Mouse (Mus musculus): ENCODE measurements at regions not wholly inside any gene's neighbourhood (a gene's known extent, or its start where the extent isn't known, plus 50 kb on each side); places are given as distances from the start of the nearest gene placed in this dataset.

GRCm38 (mm10) chr9:23045486-23045885 is 177.4 kb upstream of the Bmper start:
- Histone ChIP-seq H3K4me1 (ENCODE audit: control insufficient read depth, insufficient read depth, low read length) (peaks cover 3% of the 10 kb centered on the region; the same call in 1 of the 2 replicates), H3K27ac (ENCODE audit: low read length) (no peak overlapping the region), H3K4me2 (ENCODE audit: low read depth, low read length) (no peak overlapping the region), H3K9me3 (replicated peaks; ENCODE audit: control insufficient read depth, low read length) (no peaks in the 10 kb centered on the region), H3K9ac (ENCODE audit: low read length) (no peak overlapping the region), H3K27me3 (ENCODE audit: control insufficient read depth, insufficient read depth, low read length) (no peaks in the 10 kb centered on the region), H3K36me3 (ENCODE audit: control insufficient read depth, insufficient read depth) (no peaks in the 10 kb centered on the region), H3K4me3 (ENCODE audit: low read length) (no peak overlapping the region)
- WGBS, result 26% methylated on average over 2 of the region's 2 CpGs
- ATAC-seq (replicated peaks; ENCODE audit: extremely low read depth, insufficient read depth, low FRiP score), result no peak

- Histone ChIP-seq H3K9ac (ENCODE audit: low read length) (no peak overlapping the region), H3K4me1 (ENCODE audit: control insufficient read depth, insufficient read depth, low read length) (no peaks in the 10 kb centered on the region), H3K4me3 (ENCODE audit: low read length) (no peak overlapping the region), H3K4me2 (ENCODE audit: low read depth, low read length) (no peak overlapping the region), H3K27me3 (ENCODE audit: control insufficient read depth, insufficient read depth, low read length) (no peaks in the 10 kb centered on the region), H3K27ac (ENCODE audit: low read length) (peak overlapping the region; percentile 9; the same call in 1 of the 2 replicates), H3K36me3 (ENCODE audit: control insufficient read depth, insufficient read depth) (no peaks in the 10 kb centered on the region), H3K9me3 (replicated peaks; ENCODE audit: control insufficient read depth, low read length) (peaks cover 3% of the 10 kb centered on the region; the same call in 1 of the 2 replicates)
- WGBS, result 50% methylated on average over 2 of the region's 2 CpGs
- no peak for ATAC-seq (replicated peaks; ENCODE audit: extremely low read depth, insufficient read depth, low FRiP score)
Measured at GRCm38 (mm10) chr9:23050751-23051150, 172.1 kb upstream of the Bmper start.

GRCm38 (mm10) chr9:23059526-23059925 is 163.3 kb upstream of the Bmper start:
- no peak overlapping the region for H3K9ac ChIP-seq (ENCODE audit: low read length)
- H3K4me2 ChIP-seq (ENCODE audit: low read depth, low read length), result no peak overlapping the region
- H3K9me3 ChIP-seq (replicated peaks; ENCODE audit: control insufficient read depth, low read length), result no peaks in the 10 kb centered on the region
- 0 out of 2 replicates have a peak, but pooled peaks cover 2% of the 10 kb centered on the region for H3K4me1 ChIP-seq (ENCODE audit: control insufficient read depth, insufficient read depth, low read length)
- 66% methylated on average over 4 of the region's 4 CpGs for WGBS
- no peak overlapping the region for H3K27ac ChIP-seq (ENCODE audit: low read length)
- no peaks in the 10 kb centered on the region for H3K36me3 ChIP-seq (ENCODE audit: control insufficient read depth, insufficient read depth)
- H3K4me3 ChIP-seq (ENCODE audit: low read length), result no peak overlapping the region
- H3K27me3 ChIP-seq (ENCODE audit: control insufficient read depth, insufficient read depth, low read length), result no peaks in the 10 kb centered on the region
- ATAC-seq (replicated peaks; ENCODE audit: extremely low read depth, insufficient read depth, low FRiP score), result no peak

- Histone ChIP-seq H3K4me3 (ENCODE audit: low read length) (no peak overlapping the region), H3K27ac (ENCODE audit: low read length) (no peak overlapping the region), H3K27me3 (ENCODE audit: control insufficient read depth, insufficient read depth, low read length) (no peaks in the 10 kb centered on the region), H3K4me1 (ENCODE audit: control insufficient read depth, insufficient read depth, low read length) (0 out of 2 replicates have a peak, but pooled peaks cover 2% of the 10 kb centered on the region), H3K9me3 (replicated peaks; ENCODE audit: control insufficient read depth, low read length) (no peaks in the 10 kb centered on the region), H3K4me2 (ENCODE audit: low read depth, low read length) (no peak overlapping the region), H3K9ac (ENCODE audit: low read length) (no peak overlapping the region), H3K36me3 (ENCODE audit: control insufficient read depth, insufficient read depth) (no peaks in the 10 kb centered on the region)
- ATAC-seq (replicated peaks; ENCODE audit: extremely low read depth, insufficient read depth, low FRiP score), result no peak
Measured at GRCm38 (mm10) chr9:23060526-23060925, 162.3 kb upstream of the Bmper start.

- Histone ChIP-seq H3K9me3 (replicated peaks; ENCODE audit: control insufficient read depth, low read length) (no peaks in the 10 kb centered on the region), H3K4me3 (ENCODE audit: low read length) (no peak overlapping the region), H3K4me1 (ENCODE audit: control insufficient read depth, insufficient read depth, low read length) (0 out of 2 replicates have a peak, but pooled peaks cover 2% of the 10 kb centered on the region), H3K4me2 (ENCODE audit: low read depth, low read length) (no peak overlapping the region), H3K9ac (ENCODE audit: low read length) (no peak overlapping the region), H3K27ac (ENCODE audit: low read length) (no peak overlapping the region), H3K27me3 (ENCODE audit: control insufficient read depth, insufficient read depth, low read length) (no peaks in the 10 kb centered on the region), H3K36me3 (ENCODE audit: control insufficient read depth, insufficient read depth) (no peaks in the 10 kb centered on the region)
- 54% methylated on average over 4 of the region's 4 CpGs for WGBS
- no peak for ATAC-seq (replicated peaks; ENCODE audit: extremely low read depth, insufficient read depth, low FRiP score)
Measured at GRCm38 (mm10) chr9:23061179-23061929, 161.5 kb upstream of the Bmper start.

GRCm38 (mm10) chr9:23062057-23062655 is 160.7 kb upstream of the Bmper start:
- Histone ChIP-seq H3K27ac (ENCODE audit: low read length) (no peak overlapping the region), H3K4me2 (ENCODE audit: low read depth, low read length) (no peak overlapping the region), H3K9ac (ENCODE audit: low read length) (no peak overlapping the region), H3K27me3 (ENCODE audit: control insufficient read depth, insufficient read depth, low read length) (no peaks in the 10 kb centered on the region), H3K9me3 (replicated peaks; ENCODE audit: control insufficient read depth, low read length) (no peaks in the 10 kb centered on the region), H3K36me3 (ENCODE audit: control insufficient read depth, insufficient read depth) (no peaks in the 10 kb centered on the region), H3K4me1 (ENCODE audit: control insufficient read depth, insufficient read depth, low read length) (0 out of 2 replicates have a peak, but pooled peaks cover 2% of the 10 kb centered on the region), H3K4me3 (ENCODE audit: low read length) (no peak overlapping the region)
- WGBS, result 81% methylated on average over 8 of the region's 8 CpGs
- ATAC-seq (replicated peaks; ENCODE audit: extremely low read depth, insufficient read depth, low FRiP score), result no peak

- ATAC-seq (replicated peaks; ENCODE audit: extremely low read depth, insufficient read depth, low FRiP score), result no peak
- no peak overlapping the region for H3K9ac ChIP-seq (ENCODE audit: low read length)
- H3K4me3 ChIP-seq (ENCODE audit: low read length), result no peak overlapping the region
- no peak overlapping the region for H3K27ac ChIP-seq (ENCODE audit: low read length)
- H3K4me1 ChIP-seq (ENCODE audit: control insufficient read depth, insufficient read depth, low read length), result 0 out of 2 replicates have a peak, but pooled peaks cover 2% of the 10 kb centered on the region
- H3K4me2 ChIP-seq (ENCODE audit: low read depth, low read length), result no peak overlapping the region
- H3K27me3 ChIP-seq (ENCODE audit: control insufficient read depth, insufficient read depth, low read length), result no peaks in the 10 kb centered on the region
- H3K36me3 ChIP-seq (ENCODE audit: control insufficient read depth, insufficient read depth), result no peaks in the 10 kb centered on the region
- no peaks in the 10 kb centered on the region for H3K9me3 ChIP-seq (replicated peaks; ENCODE audit: control insufficient read depth, low read length)
- 58% methylated on average over 7 of the region's 7 CpGs for WGBS
Measured at GRCm38 (mm10) chr9:23062656-23063444, 160.0 kb upstream of the Bmper start.

GRCm38 (mm10) chr9:23064001-23064400 is 158.9 kb upstream of the Bmper start:
- Histone ChIP-seq H3K9me3 (replicated peaks; ENCODE audit: control insufficient read depth, low read length) (no peaks in the 10 kb centered on the region), H3K27me3 (ENCODE audit: control insufficient read depth, insufficient read depth, low read length) (no peaks in the 10 kb centered on the region), H3K9ac (ENCODE audit: low read length) (no peak overlapping the region), H3K27ac (ENCODE audit: low read length) (no peak overlapping the region), H3K4me1 (ENCODE audit: control insufficient read depth, insufficient read depth, low read length) (0 out of 2 replicates have a peak, but pooled peaks cover 2% of the 10 kb centered on the region), H3K36me3 (ENCODE audit: control insufficient read depth, insufficient read depth) (no peaks in the 10 kb centered on the region), H3K4me2 (ENCODE audit: low read depth, low read length) (no peak overlapping the region), H3K4me3 (ENCODE audit: low read length) (no peak overlapping the region)
- no peak for ATAC-seq (replicated peaks; ENCODE audit: extremely low read depth, insufficient read depth, low FRiP score)
- WGBS, result 75% methylated on average over 2 of the region's 2 CpGs

GRCm38 (mm10) chr9:23064811-23065210 is 158.1 kb upstream of the Bmper start:
- no peak for ATAC-seq (replicated peaks; ENCODE audit: extremely low read depth, insufficient read depth, low FRiP score)
- WGBS, result 96% methylated on average over 3 of the region's 3 CpGs

More at GRCm38 (mm10) chr9:23064811-23065210, 158.1 kb upstream of the Bmper start:
- Histone ChIP-seq H3K9me3 (replicated peaks; ENCODE audit: control insufficient read depth, low read length) (no peaks in the 10 kb centered on the region), H3K4me3 (ENCODE audit: low read length) (no peak overlapping the region), H3K36me3 (ENCODE audit: control insufficient read depth, insufficient read depth) (no peaks in the 10 kb centered on the region), H3K27ac (ENCODE audit: low read length) (no peak overlapping the region), H3K27me3 (ENCODE audit: control insufficient read depth, insufficient read depth, low read length) (no peaks in the 10 kb centered on the region), H3K4me1 (ENCODE audit: control insufficient read depth, insufficient read depth, low read length) (0 out of 2 replicates have a peak, but pooled peaks cover under 1% of the 10 kb centered on the region), H3K9ac (ENCODE audit: low read length) (no peak overlapping the region), H3K4me2 (ENCODE audit: low read depth, low read length) (no peak overlapping the region)
